9 mouse cellular contexts compared by ENCODE assay signal in the genomic region with DNA sequence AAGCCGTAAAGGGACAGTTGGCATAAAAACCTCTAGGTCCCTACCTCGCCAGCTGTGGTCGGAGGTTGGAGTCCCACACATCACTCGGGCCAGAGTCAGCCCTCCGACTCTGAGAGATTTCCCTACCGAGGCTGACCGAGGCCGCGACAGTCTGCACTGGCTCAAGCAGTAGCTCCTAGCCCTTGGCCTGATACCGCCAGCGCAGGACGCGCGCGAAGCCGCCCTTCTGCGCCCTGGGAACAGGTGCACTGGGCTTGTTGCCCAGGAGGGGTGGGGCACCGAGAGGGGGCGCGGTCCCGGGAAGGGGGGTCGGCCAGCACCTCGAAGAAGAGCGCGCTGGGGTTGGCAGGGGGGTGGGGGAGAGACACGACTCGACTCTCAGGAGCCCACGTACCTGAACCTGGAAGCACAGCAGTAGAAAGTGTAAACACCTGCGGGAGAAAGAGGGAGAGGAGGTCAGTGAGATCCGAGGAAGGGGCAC. TPM values are rescaled to one million over a fixed set of nuclear protein-coding genes. Genes with fewer than 3 reads are reported as not detected.
DNase-seq lines count a peak whose midpoint lies in the region; TF ChIP-seq lines count a peak whose summit lies in the region.
"Had no signal": no experiment of that assay in that cellular context is flagged by ENCODE, and none has a peak within 500 bp of the region (broad histone marks: within the 10 kb centered on the region; RNA-seq: fewer than 3 reads in every experiment).

No protein-coding gene starts in this region.

- peaks cover 43% of the 10 kb centered on the region for H3K27me3 ChIP-seq in heart, embryonic 10.5 days (ENCODE audit: insufficient read depth, poor library complexity, severe bottlenecking)

- no peak for DNase-seq in layer of hippocampus, adult 2 months (ENCODE audit: low spot score in 2 of 2)
- DNase-seq in layer of hippocampus, adult 9-10 months (ENCODE audit: low spot score), result no peak
- peak; percentile 59 to 61 for DNase-seq in cerebellum, postnatal 14 days
- no peak for DNase-seq in heart, embryonic 10.5 days (ENCODE audit: low spot score)
- peak; percentile 46 for DNase-seq in kidney, adult 9 months
- DNase-seq in lung, adult 2 months, result peak; percentile 53
- peak; percentile 14 for DNase-seq in retina, postnatal 7 days (ENCODE audit: low read depth, low spot score)
- DNase-seq in yolk sac, embryonic 10.5 days (ENCODE audit: low spot score), result no peak

- no peak for TF ChIP-seq POLR2A in lung, adult 2 months (IDR thresholded peaks at IDR 0.05; ENCODE audit: borderline replicate concordance, extremely low read depth, low read depth, low read length)

- H3K27ac ChIP-seq in layer of hippocampus, adult 2 months, result peak overlapping the region; percentile 65
- H3K27ac ChIP-seq in heart, embryonic 10.5 days, result peak overlapping the region; percentile 49; the same call in 1 of the 2 replicates

- H3K4me3 ChIP-seq in layer of hippocampus, adult 2 months, result peak overlapping the region; percentile 59
- H3K4me3 ChIP-seq in heart, embryonic 10.5 days, result peak overlapping the region; percentile 71
- peak overlapping the region; percentile 52 for H3K4me3 ChIP-seq in lung, adult 2 months (replicated peaks; ENCODE audit: extremely low read depth, low read depth, low read length)

- no peak for TF ChIP-seq CTCF in layer of hippocampus, adult 2 months (conservative IDR thresholded peaks at IDR 0.05)
- TF ChIP-seq CTCF in lung, adult 2 months (IDR thresholded peaks at IDR 0.05; ENCODE audit: insufficient read depth, low read length), result no peak

- WGBS in heart, embryonic 10.5 days, result 3% methylated on average over 30 of the region's 30 CpGs
- WGBS in lung, adult 2 months, result 2% methylated on average over 30 of the region's 30 CpGs

- peaks cover 62% of the 10 kb centered on the region for H3K4me1 ChIP-seq in heart, embryonic 10.5 days
- peaks cover 4% of the 10 kb centered on the region for H3K4me1 ChIP-seq in lung, adult 2 months (ENCODE audit: control insufficient read depth, insufficient read depth, low read length)

- H3K9me3 ChIP-seq in heart, embryonic 10.5 days, result no peaks in the 10 kb centered on the region

- peaks cover 23% of the 10 kb centered on the region for H3K36me3 ChIP-seq in heart, embryonic 10.5 days

RNA-seq across cellular contexts. Expression of a gene that starts 0.5 kb away (rescaled TPM):
- 1 to 10 TPM; 4.1 TPM for total RNA-seq in layer of hippocampus, adult 2 months (2021)
- 1.1 and 2.6 TPM in 2 replicates for polyA plus RNA-seq in heart, embryonic 10.5 days (2016; fragmentation: Nextera tagmentation; extraction: Ambion mirVana)
- polyA plus RNA-seq in lung, adult 2 months (2012; rRNA removed), result 6.6 and 7.1 TPM in 2 replicates

RNA-seq across cellular contexts. Expression of a gene that starts 16.3 kb away (rescaled TPM):
- 100 to 1,000 TPM; 183 to 184 TPM for total RNA-seq in layer of hippocampus, adult 2 months (2021)
- polyA plus RNA-seq in heart, embryonic 10.5 days (2016; fragmentation: Nextera tagmentation; extraction: Ambion mirVana), result 705 and 1,033 TPM in 2 replicates
- 43.1 and 74.9 TPM in 2 replicates for polyA plus RNA-seq in lung, adult 2 months (2012; rRNA removed)

RNA-seq across cellular contexts. Expression of a gene that starts 56.7 kb away (rescaled TPM):
- not detected for total RNA-seq in layer of hippocampus, adult 2 months (2021)
- polyA plus RNA-seq in heart, embryonic 10.5 days (2016; fragmentation: Nextera tagmentation; extraction: Ambion mirVana), result 0.28 TPM in 1 of 2 replicates, not detected in the other
- polyA plus RNA-seq in lung, adult 2 months (2012; rRNA removed), result not detected in 2 replicates
- total RNA-seq: layer of hippocampus, postnatal 25 days had no signal

Comparison
In these comparisons a context has a peak if more than half of its experiments do, and no peak if none do; other contexts are left out.
1. DNase-seq: peak in cerebellum, postnatal 14 days (2 of 2), kidney, adult 9 months (single experiment), lung, adult 2 months (single experiment) and retina, postnatal 7 days (single experiment); none in layer of hippocampus, adult 2 months (0 of 2), layer of hippocampus, adult 9-10 months (single experiment), heart, embryonic 10.5 days (single experiment) and yolk sac, embryonic 10.5 days (single experiment).
2. Peak in every context shown above with its lines, with median percentiles within 50 percentile points of each other: H3K4me3 ChIP-seq.